Mouse (Mus musculus): ENCODE measurements around the gene Ift20. TPM values are rescaled to one million over a fixed set of nuclear protein-coding genes. Genes with fewer than 3 reads are reported as not detected.
"Not testable (repeated sequence)": the region's sequence is repeated elsewhere in the genome, so short reads cannot be mapped to it uniquely, and the experiment has no call there.

Gene Ift20
- total RNA-seq, 2 experiments from 2014 or later: 83.5 to 142 TPM

- no peak for ATAC-seq (replicated peaks; ENCODE audit: low FRiP score, low TSS enrichment, poor library complexity, severe bottlenecking)
Measured at GRCm38 (mm10) chr11:78555623-78556022, 19.5 kb downstream of the Ift20 start.

GRCm38 (mm10) chr11:78556070-78556469 lies 19.9 kb downstream of the Ift20 start:
- ATAC-seq (replicated peaks; ENCODE audit: low FRiP score, low TSS enrichment, poor library complexity, severe bottlenecking): no peak

GRCm38 (mm10) chr11:78557241-78557640 lies 21.1 kb downstream of the Ift20 start:
- no peak for ATAC-seq (replicated peaks; ENCODE audit: low FRiP score, low TSS enrichment, poor library complexity, severe bottlenecking)

DNA sequence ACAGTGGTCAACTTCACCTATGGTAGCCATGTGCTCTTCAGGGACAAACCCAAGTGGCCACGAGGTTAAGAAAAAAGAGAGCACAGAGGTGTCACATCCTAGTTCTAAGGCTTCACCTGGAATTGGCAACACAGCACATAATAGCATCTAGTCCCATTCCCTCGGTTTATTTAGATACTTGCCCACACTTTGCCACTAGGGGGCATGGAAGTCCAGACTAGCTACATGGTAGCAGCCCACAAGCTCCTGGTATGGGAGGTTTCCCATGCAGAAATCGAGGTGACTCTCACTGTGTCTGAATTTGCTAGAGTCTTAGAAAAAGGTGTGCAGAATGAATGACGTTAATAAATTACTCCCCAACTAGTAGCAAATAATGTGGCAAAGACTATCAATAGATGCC lies 24.3 kb downstream of the Ift20 start:
- ATAC-seq (replicated peaks; ENCODE audit: low FRiP score, low TSS enrichment, poor library complexity, severe bottlenecking): peak; percentile 77

DNA sequence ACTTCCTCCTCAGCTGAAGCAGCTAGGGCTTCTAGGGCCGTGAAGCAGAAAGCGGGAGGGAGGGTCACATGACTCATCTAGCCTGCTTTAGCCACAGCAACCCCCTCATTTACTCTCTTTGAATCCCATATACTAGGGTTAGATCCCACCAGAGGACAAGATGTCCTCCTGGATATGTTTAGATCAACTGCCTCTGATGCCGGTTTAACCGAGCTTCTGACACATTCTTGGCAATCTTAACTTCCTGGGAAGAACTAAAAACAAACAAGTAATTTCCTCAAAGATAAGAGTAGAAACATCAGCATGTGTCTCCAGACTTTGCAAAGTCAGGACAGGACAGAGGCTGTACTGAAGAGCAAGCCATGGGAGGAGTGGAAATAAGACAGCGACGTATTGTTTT lies 30.6 kb downstream of the Ift20 start:
- peak; percentile 36 for ATAC-seq (replicated peaks; ENCODE audit: low FRiP score, low TSS enrichment, poor library complexity, severe bottlenecking)

GRCm38 (mm10) chr11:78567614-78568013 lies 31.5 kb downstream of the Ift20 start:
- ATAC-seq (replicated peaks; ENCODE audit: low FRiP score, low TSS enrichment, poor library complexity, severe bottlenecking): no peak

DNA sequence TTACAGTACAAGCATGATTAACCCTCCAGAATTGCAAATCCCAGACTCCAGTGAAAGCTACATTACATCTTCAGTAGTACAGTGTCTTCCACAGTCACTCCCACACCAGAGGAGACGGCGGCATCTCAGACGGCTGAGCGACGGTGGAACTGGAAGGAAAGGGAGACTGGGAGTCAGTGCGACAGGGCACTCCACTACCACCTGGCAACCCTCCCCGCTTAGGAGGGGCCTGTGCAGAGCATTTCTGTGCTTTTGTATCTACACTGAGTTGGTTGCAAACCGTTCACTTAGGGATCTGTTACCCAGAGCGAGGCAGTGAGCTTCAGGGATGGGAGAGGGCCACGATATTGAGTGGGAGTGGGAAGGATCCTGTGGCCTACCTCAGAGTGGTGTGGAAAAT lies 32.7 kb downstream of the Ift20 start:
- no peak for ATAC-seq (replicated peaks; ENCODE audit: low FRiP score, low TSS enrichment, poor library complexity, severe bottlenecking)

GRCm38 (mm10) chr11:78569806-78570205 lies 33.6 kb downstream of the Ift20 start:
- no peak for ATAC-seq (replicated peaks; ENCODE audit: low FRiP score, low TSS enrichment, poor library complexity, severe bottlenecking)

- ATAC-seq (replicated peaks; ENCODE audit: low FRiP score, low TSS enrichment, poor library complexity, severe bottlenecking): no peak
Measured at GRCm38 (mm10) chr11:78571441-78571840, 35.3 kb downstream of the Ift20 start.

GRCm38 (mm10) chr11:78571854-78572253 lies 35.7 kb downstream of the Ift20 start:
- 0 out of 2 replicates have a peak, but pooled peaks have one; percentile 29 for ATAC-seq (replicated peaks; ENCODE audit: low FRiP score, low TSS enrichment, poor library complexity, severe bottlenecking)

GRCm38 (mm10) chr11:78574031-78574430 lies 37.9 kb downstream of the Ift20 start:
- ATAC-seq (replicated peaks; ENCODE audit: low FRiP score, low TSS enrichment, poor library complexity, severe bottlenecking): not testable (repeated sequence)

DNA sequence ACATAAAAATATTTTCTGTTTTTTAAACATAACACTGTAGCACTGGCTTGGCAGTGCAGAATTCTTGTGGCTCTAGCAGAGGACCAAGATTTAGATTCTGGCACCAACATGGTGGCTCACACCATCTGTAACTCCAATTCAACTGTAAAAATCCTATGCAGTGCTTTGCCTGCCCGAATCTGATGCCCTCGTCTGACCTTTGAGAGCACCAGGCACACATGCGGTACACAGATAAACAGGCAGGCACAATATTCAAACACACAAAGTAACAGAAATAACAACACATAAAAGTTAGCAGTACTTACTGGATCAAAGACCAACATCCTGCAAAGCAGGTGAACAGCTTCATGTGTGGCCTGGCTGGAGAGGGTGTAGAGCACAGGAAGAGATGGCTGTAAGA lies 38.4 kb downstream of the Ift20 start:
- peak; percentile 75 for ATAC-seq (replicated peaks; ENCODE audit: low FRiP score, low TSS enrichment, poor library complexity, severe bottlenecking)

DNA sequence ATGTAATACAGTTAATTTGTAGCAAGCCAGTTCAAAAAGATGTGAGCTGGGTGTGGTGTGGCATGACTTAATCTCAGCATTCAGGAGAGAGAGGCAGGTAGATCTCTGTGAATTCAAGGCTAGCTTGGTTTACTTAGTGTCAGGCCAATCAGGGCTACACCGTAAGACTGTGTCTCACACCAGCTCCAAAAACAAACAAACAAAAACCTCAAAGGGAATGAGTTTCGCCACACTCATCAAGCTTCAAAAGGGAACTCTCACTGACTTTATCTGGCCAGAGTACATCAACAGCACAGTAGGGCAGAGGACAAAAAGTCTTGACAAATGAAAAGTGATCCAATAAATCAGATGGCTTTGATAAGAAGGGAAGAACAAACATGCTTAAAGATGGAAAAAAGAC lies 38.8 kb downstream of the Ift20 start:
- no peak; the same call in 1 of the 2 replicates for ATAC-seq (replicated peaks; ENCODE audit: low FRiP score, low TSS enrichment, poor library complexity, severe bottlenecking)

- ATAC-seq (replicated peaks; ENCODE audit: low FRiP score, low TSS enrichment, poor library complexity, severe bottlenecking): peak; percentile 67
Measured at GRCm38 (mm10) chr11:78582848-78583247, 46.7 kb downstream of the Ift20 start.

DNA sequence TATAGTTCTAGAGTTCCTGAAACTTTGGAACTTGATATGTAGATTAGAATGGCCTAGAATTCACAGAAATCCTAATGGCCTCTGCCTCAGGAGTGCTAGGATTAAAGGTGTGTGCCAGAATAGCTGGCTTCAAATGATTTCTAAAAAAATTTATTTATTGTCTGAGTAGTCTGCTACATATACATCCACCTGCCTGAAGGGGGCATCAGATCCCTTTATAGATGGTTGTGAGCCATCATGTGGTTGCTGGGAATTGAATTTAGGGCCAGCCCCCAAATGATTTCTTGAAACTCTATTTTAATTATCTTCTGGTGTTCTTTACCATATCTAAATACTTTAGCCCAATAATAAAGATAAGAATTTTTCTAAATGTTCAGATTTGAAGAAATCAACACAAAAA lies 49.9 kb downstream of the Ift20 start:
- ATAC-seq (replicated peaks; ENCODE audit: low FRiP score, low TSS enrichment, poor library complexity, severe bottlenecking): no peak

DNA sequence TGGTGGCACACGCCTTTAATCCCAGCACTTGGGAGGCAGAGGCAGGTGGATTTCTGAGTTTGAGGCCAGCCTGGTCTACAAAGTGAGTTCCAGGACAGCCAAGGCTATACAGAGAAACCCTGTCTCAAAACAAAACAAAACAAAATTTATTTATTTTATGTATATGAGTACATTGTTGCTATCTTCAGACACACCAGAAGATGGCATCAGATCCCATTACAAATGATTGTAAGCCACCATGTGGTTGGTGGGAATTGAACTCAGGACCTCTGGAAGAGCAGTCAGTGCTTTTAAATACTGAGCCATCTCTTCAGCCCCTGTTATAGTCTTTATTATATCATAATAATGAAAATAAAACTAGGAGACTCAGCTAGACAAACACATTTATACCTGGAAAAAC lies 51.5 kb downstream of the Ift20 start:
- not testable (repeated sequence) for ATAC-seq (replicated peaks; ENCODE audit: low FRiP score, low TSS enrichment, poor library complexity, severe bottlenecking)

Other genes starting within 250 kb of the Ift20 start
- gene BC030499, start 245.5 kb upstream of the Ift20 start, total RNA-seq (2014; fragmentation: Nextera tagmentation): 0.55 and 1.3 TPM in 2 replicates
- gene BC030499, start 245.5 kb upstream of the Ift20 start, total RNA-seq (2017): 0.50 and 0.89 TPM in 2 replicates
- 47.4 and 52.6 TPM in 2 replicates for gene Spag5, start 234.8 kb upstream of the Ift20 start, total RNA-seq (2014; fragmentation: Nextera tagmentation)
- gene Spag5, start 234.8 kb upstream of the Ift20 start, total RNA-seq (2017): 42.0 and 62.4 TPM in 2 replicates
- gene Aldoc, start 213.4 kb upstream of the Ift20 start, total RNA-seq (2014; fragmentation: Nextera tagmentation): 0.39 and 2.4 TPM in 2 replicates
- 0.84 TPM in 1 of 2 replicates, not detected in the other for gene Aldoc, start 213.4 kb upstream of the Ift20 start, total RNA-seq (2017)
- gene Pigs, start 207.9 kb upstream of the Ift20 start, total RNA-seq (2014; fragmentation: Nextera tagmentation): 40.5 and 44.5 TPM in 2 replicates
- 10.0 and 10.4 TPM in 2 replicates for gene Pigs, start 207.9 kb upstream of the Ift20 start, total RNA-seq (2017)
- 51.2 and 51.5 TPM in 2 replicates for gene Unc119, start 192.9 kb upstream of the Ift20 start, total RNA-seq (2014; fragmentation: Nextera tagmentation)
- gene Unc119, start 192.9 kb upstream of the Ift20 start, total RNA-seq (2017): 20.0 and 27.2 TPM in 2 replicates
- not detected in 2 replicates for gene Foxn1, start 149.8 kb upstream of the Ift20 start, total RNA-seq (2014; fragmentation: Nextera tagmentation)
- gene Foxn1, start 149.8 kb upstream of the Ift20 start, total RNA-seq (2017): not detected in 2 replicates
- gene Slc13a2, start 114.1 kb upstream of the Ift20 start, total RNA-seq (2014; fragmentation: Nextera tagmentation): not detected in 2 replicates
- gene Slc13a2, start 114.1 kb upstream of the Ift20 start, total RNA-seq (2017): not detected in 2 replicates
- 2.6 and 3.6 TPM in 2 replicates for gene Slc46a1, start 70.7 kb upstream of the Ift20 start, total RNA-seq (2014; fragmentation: Nextera tagmentation)
- 0.56 and 0.76 TPM in 2 replicates for gene Slc46a1, start 70.7 kb upstream of the Ift20 start, total RNA-seq (2017)
- gene Sarm1, start 38.6 kb upstream of the Ift20 start, total RNA-seq (2014; fragmentation: Nextera tagmentation): not detected in 2 replicates
- gene Sarm1, start 38.6 kb upstream of the Ift20 start, total RNA-seq (2017): 0.88 TPM in 1 of 2 replicates, not detected in the other
- not detected in 2 replicates for gene Vtn, start 37.3 kb upstream of the Ift20 start, total RNA-seq (2014; fragmentation: Nextera tagmentation)
- not detected in 2 replicates for gene Vtn, start 37.3 kb upstream of the Ift20 start, total RNA-seq (2017)
- not detected in 2 replicates for gene Sebox, start 32.9 kb upstream of the Ift20 start, total RNA-seq (2014; fragmentation: Nextera tagmentation)
- gene Sebox, start 32.9 kb upstream of the Ift20 start, total RNA-seq (2017): not detected in 2 replicates
- 26.3 and 34.8 TPM in 2 replicates for gene Tmem199, start 24.2 kb upstream of the Ift20 start, total RNA-seq (2014; fragmentation: Nextera tagmentation)
- gene Tmem199, start 24.2 kb upstream of the Ift20 start, total RNA-seq (2017): 33.1 and 39.0 TPM in 2 replicates
- gene Poldip2, start 24.2 kb upstream of the Ift20 start, total RNA-seq (2014; fragmentation: Nextera tagmentation): 104 and 105 TPM in 2 replicates
- gene Poldip2, start 24.2 kb upstream of the Ift20 start, total RNA-seq (2017): 79.8 and 81.7 TPM in 2 replicates
- gene Tnfaip1, start within 50 bp of the Ift20 start, total RNA-seq (2014; fragmentation: Nextera tagmentation): 2.5 and 4.6 TPM in 2 replicates
- 0.15 and 2.7 TPM in 2 replicates for gene Tnfaip1, start within 50 bp of the Ift20 start, total RNA-seq (2017)
- gene Tmem97, start 14.4 kb downstream of the Ift20 start, total RNA-seq (2014; fragmentation: Nextera tagmentation): 63.3 and 72.9 TPM in 2 replicates
- gene Tmem97, start 14.4 kb downstream of the Ift20 start, total RNA-seq (2017): 59.7 and 64.4 TPM in 2 replicates
- gene Nlk, start 161.0 kb downstream of the Ift20 start, total RNA-seq (2014; fragmentation: Nextera tagmentation): 26.7 and 34.8 TPM in 2 replicates
- 21.6 and 29.8 TPM in 2 replicates for gene Nlk, start 161.0 kb downstream of the Ift20 start, total RNA-seq (2017)
- 27.0 and 42.5 TPM in 2 replicates for gene Ccnq, start 215.4 kb downstream of the Ift20 start, total RNA-seq (2014; fragmentation: Nextera tagmentation)
- 30.9 and 32.6 TPM in 2 replicates for gene Ccnq, start 215.4 kb downstream of the Ift20 start, total RNA-seq (2017)

Measured in megakaryocyte-erythroid progenitor cell, adult 5-6 weeks (primary cell).